Mouse (Mus musculus): ENCODE measurements at regions not wholly inside any gene's neighbourhood (a gene's known extent, or its start where the extent isn't known, plus 50 kb on each side); places are given as distances from the start of the nearest gene placed in this dataset.
A peak's percentile ranks its signal among the peaks of the same experiment; 100 is the strongest.

DNA sequence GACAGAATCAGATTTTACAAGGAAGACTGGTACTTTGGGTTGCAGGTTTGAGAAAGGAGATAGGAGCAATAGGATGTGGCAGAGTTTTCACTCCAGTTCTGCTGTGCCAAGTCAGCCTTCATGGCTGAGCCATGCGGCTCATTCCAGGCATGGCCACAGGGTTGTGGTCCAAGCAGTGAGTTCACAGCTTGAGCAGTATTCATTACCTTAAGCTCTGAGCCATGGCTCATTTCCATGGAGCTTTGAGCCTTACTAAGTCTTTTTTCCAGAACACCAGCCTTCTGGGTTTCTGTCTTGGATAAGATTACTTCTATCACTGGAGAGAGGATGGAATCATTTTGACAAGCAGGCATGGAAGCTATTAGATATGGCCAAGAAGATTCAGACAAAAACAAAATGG, 98.2 kb upstream of the Tmtc4 start:
- ATAC-seq (replicated peaks; ENCODE audit: low FRiP score, poor library complexity, severe bottlenecking), result no peak

DNA sequence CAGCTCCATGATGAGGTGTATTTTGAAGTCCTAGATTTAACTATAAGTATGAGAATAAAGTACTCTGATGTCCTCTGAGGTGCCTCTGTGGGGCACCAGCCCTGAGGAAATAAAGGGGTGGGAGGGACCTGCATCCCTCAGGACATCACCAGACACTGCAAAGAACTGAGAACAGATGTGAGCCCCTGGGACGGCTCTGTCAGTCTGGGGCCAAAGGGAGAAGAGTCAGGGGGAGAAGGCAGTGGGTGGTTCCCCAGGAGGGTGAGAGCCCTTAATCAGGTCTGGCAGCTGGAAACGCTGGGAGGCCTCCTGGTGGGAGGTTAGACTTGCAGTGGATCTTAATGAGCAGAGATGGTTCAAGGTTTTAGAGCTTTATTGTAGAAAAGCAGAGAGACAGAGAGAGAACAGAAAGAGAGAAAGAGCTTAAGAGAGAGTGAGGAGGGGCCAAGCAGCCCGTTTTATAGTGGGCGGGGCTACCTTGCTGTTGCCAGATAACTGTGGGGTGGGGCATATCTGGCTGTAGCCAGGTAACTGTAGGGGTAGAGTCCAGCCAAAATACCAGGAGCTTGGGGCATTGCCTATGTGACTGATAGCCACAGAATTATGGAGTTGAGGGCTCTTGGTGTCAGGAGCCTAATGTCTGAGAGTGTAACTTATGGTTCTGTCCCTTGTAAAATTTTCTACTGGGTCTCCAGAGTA, 97.3 kb upstream of the Tmtc4 start:
- ATAC-seq (replicated peaks; ENCODE audit: low FRiP score, poor library complexity, severe bottlenecking), result no peak

DNA sequence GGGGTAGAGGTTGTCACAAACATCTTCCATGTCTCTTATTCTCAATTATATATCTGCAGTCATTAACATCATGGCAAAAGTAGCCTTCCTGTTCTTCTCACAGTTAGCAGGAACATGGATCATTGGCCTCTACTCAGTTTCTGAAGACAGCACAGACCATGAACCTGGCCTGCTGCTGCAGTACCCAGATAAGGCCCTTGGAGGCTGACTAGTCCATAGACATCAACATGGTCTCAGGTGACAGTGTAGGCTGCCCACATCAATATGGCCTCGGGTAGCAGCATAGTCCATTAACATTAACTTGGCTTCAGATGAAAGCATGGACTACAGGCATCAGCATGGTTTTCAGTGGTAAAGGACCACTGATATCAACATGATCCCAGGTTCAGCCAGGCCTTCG, 95.9 kb upstream of the Tmtc4 start:
- 0 out of 2 replicates have a peak, but pooled peaks have one; percentile 46 for ATAC-seq (replicated peaks; ENCODE audit: low FRiP score, poor library complexity, severe bottlenecking)

DNA sequence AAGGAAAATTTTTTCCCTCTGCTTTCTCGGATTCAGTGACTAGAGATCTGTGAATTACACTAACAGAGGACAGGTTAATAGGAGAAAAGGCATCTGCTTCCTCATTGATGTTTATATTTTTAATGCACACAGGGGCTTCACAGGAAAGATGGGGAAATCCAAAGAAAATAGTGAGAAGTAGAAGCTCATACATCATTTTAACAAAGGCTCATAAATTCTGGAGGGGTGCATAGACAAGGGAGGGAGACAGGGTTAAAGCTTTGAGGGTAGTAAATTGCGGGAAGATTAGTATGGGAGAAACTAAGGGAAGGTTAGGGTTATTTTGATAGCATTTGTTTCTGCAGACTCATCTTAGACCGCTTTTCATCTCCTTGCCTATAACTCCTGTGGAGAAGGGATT, 95.0 kb upstream of the Tmtc4 start:
- no peak for ATAC-seq (replicated peaks; ENCODE audit: low FRiP score, poor library complexity, severe bottlenecking)

DNA sequence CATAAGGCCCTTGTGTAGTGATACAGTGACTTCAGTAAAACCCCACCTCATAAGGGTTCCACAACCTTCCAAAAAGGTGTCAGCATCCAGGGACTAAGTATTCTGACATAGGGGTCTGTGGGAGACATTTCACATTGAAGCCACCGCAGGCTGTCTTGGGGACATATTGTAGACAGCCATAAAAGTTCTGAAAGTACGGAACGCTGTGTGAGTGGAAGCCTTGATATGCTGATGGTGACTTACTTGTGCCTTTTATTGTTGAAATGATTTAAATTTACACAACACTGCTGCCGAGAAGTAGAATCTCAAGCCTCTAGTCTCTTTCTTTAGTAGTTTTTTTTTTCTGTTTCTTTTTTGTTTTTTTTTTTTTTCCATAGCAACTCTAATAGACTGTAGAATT, 82.5 kb upstream of the Tmtc4 start:
- no peak for ATAC-seq (replicated peaks; ENCODE audit: low FRiP score, poor library complexity, severe bottlenecking)

DNA sequence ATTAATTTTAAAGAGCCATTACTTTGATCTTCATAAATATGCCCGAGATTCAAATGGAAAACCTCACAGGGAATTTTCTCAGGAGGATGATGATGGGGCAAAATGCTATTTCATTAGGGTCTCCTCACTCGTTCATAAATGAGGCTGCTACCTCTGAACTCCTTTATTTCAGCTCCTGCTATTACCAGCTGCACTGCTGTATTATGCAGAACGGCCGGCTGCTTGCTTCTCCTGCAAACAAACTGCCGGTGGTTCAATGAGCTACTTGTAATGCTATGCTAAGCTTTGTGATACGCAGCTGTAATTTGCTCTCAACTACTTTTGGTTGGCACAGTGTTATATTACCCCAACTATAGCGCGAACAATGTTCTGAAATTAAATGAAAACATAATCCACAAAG, 81.7 kb upstream of the Tmtc4 start:
- ATAC-seq (replicated peaks; ENCODE audit: low FRiP score, poor library complexity, severe bottlenecking), result no peak

DNA sequence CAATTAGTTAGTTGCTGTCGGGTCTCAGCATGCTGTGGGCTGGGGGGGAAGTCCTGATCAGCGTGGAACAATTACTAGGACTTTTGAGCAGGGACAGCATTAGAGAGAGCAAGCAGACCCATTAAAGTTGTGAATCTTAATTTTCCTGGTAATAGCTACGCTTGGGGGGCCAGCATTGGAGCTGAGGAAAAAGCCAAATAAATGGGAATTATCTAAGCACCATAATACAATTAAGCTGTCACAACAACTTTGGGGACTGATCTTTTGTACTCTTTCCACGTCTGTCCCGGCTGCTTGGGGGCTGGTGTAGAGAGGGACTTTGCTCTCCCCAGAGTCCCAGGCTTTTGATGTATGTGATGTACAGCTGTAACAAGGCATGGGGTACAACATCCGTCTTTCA, 81.3 kb upstream of the Tmtc4 start:
- no peak for ATAC-seq (replicated peaks; ENCODE audit: low FRiP score, poor library complexity, severe bottlenecking)

DNA sequence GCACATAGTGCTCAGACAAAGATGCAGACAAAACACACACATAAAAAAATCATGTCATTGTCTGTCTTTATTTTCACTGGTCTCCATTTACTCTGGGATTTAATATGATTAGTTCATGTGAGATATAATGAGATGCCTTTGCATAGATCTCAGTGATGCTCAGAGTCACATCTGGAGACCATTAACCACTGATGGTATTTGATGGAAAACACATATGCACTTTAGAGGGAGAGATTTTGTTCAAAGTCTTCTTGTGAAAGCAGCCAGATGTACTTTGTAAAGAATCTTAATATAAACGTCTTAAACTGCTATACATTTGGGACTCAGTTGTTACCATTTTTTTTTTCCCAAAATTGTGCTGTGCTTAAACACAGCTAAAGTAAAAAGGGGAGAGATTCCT, 79.1 kb upstream of the Tmtc4 start:
- ATAC-seq (replicated peaks; ENCODE audit: low FRiP score, poor library complexity, severe bottlenecking), result no peak

DNA sequence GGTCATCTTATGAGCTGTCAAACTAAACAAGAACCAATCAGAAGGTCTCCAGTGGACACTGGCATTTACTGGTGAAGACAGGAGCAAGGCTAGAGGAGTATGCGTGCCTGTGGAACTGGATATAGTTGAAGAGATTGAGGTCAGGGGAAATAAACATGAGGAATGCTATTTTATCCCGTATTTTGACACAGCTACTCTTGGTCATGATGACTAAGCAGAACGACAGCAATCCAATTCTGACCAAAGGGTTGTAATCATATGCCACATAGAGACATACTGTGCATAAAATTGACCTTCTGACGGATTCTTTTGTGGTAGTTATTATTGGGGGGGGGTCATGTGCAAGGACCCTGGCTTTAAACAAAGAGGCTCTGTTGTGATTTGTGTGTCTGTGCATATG, 73.1 kb upstream of the Tmtc4 start:
- no peak for ATAC-seq (replicated peaks; ENCODE audit: low FRiP score, poor library complexity, severe bottlenecking)

DNA sequence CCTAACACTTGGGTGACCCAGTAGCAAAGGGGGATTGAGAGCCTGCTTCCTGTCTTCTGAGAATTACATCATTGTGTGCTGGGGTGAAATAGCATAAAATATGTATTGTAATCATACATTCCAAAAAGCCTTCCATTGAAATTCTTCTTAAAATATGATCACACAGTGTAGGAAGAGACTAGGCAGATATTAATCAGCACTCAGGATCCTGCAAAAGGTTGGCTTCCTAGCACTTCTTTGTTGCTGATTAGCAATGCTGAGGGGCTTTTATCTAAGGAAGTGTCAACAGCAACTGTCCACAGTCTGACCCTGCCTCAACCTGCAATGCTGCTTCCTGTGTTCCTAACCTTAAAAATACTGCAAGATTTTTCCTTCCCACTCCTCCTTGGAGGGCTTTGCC, 64.6 kb upstream of the Tmtc4 start:
- no peak for ATAC-seq (replicated peaks; ENCODE audit: low FRiP score, poor library complexity, severe bottlenecking)

DNA sequence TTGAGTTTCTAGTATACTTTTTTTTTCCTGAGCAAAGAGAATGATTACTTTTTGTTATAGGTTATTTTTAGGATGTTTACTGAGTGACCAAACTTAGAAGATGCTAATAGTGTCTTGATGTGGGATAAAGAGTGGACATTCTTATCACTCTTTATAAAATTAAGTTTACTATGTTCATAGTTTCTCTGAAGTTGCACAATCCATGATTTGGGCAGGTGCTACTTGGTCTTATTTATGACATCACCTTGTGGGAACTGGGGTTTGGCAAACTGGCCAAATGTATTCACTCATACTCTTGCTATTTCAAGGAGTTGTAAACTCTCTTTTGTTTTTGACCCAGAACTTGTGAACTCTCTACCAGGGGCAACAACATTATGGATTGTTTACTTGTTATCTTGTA, 56.2 kb upstream of the Tmtc4 start:
- ATAC-seq (replicated peaks; ENCODE audit: low FRiP score, poor library complexity, severe bottlenecking), result no peak

DNA sequence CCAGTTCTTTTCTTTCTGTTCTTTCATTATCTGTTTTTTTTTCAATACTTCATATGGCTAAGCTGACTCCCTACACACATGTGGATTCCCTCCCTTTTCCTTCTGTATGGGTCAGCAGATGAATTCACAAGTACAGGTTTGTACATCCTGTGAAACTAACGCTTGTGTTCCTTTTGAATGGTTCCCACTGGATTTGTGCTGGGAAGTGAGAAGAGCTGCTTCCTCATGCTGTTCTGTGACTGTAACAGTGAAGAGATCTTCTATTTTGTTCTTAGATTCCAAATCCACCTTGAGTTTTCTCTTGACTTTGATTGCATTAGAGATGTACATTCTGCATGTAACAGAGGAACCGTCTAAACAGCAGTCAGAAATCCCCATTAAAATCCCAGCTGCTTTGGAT, 53.6 kb upstream of the Tmtc4 start:
- ATAC-seq (replicated peaks; ENCODE audit: low FRiP score, poor library complexity, severe bottlenecking), result no peak
